Mouse (Mus musculus) embryonic fibroblast, embryonic 13.5 days (primary cell): ENCODE results near the gene Wwox.

Experiments
- CTCF ChIP-seq: IDR thresholded peaks from 2 replicates; pipeline ENCODE4 v1.5.1; 2011; ENCODE audit warnings: mild to moderate bottlenecking, control low read depth, low read length, moderate library complexity, borderline replicate concordance; ENCODE audit not compliant: insufficient read depth
- POLR2A ChIP-seq: IDR thresholded peaks from 2 replicates; pipeline ENCODE4 v1.6.1; 2011; ENCODE audit warnings: low read depth, mild to moderate bottlenecking, control low read depth, low read length, moderate library complexity

DNA sequence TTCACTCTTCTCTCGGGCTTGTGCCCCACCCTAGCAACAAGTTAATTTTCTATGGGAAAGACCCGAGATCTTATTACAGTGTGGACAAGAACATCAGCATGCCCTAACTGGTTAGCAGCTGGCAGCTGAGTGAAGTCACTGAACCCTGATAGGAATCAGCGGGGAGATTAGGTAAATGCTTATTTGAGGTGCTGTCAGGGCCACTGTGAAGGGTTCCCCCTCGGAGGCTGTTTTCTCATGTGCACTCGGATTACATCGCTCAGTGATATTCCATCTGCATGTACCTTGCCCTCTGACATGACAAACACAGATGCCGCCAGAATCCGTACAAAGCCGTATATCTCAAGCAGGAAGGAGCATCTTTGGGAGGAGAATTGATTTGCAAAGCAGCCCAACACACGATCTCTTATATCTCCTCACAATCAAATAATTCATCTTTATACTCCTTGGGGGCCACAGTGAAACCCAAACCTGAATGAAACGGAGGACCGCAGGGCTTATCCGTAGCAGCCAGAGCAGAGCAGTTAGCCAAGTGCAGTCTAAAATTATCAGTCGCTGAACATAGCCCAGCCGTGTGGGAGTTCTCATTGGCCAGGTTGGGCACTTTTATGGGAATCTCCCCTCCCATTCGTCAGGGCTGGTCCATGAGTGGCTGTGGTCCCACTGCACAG is 519.1 kb downstream of the Wwox start:
- TF ChIP-seq CTCF = no peak
- no peak for TF ChIP-seq POLR2A
